In the genomic region with DNA sequence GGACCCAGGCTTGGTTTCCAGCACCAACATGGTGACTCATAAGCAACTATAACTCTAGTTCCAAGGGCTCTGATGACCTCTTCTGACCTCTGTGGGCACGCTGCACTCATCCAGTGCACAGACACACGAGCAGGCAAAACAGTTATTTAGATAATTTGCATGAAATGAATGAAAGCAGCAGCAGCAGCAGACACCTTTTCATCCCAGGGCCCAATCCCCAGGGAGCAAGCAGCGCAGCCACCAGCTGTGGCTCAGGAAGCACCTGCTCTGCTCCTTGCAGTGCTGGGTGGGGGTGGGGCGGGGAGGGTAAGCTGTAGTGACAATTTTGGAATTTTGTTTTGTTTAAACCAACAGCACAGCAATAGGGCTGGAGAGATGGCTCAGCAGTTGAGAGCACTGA, we compare ENCODE assay signal across 15 mouse cellular contexts. TPM values are rescaled to one million over a fixed set of nuclear protein-coding genes. Genes with fewer than 3 reads are reported as not detected.
DNase-seq lines count a peak whose midpoint lies in the region; ATAC-seq and TF ChIP-seq lines count a peak whose summit lies in the region.
"Had no signal": no experiment of that assay in that cellular context is flagged by ENCODE, and none has a peak within 500 bp of the region (broad histone marks: within the 10 kb centered on the region; RNA-seq: fewer than 3 reads in every experiment).

No protein-coding gene starts in this region.

- no peak overlapping the region for H3K9ac ChIP-seq in neural tube, embryonic 13.5 days
- no peak overlapping the region for H3K9ac ChIP-seq in hindbrain, embryonic 14.5 days
- H3K9ac ChIP-seq: stomach, embryonic 15.5 days had no signal

- no peak overlapping the region for H3K4me2 ChIP-seq in neural tube, embryonic 13.5 days
- no peak overlapping the region for H3K4me2 ChIP-seq in hindbrain, embryonic 14.5 days (replicated peaks)
- H3K4me2 ChIP-seq: heart, embryonic 11.5 days; stomach, embryonic 15.5 days had no signal

- no peaks in the 10 kb centered on the region for H3K9me3 ChIP-seq in neural tube, embryonic 13.5 days
- H3K9me3 ChIP-seq in hindbrain, embryonic 14.5 days (ENCODE audit: control insufficient read depth, low read length): no peaks in the 10 kb centered on the region
- H3K9me3 ChIP-seq: stomach, embryonic 15.5 days had no signal

- H3K36me3 ChIP-seq in neural tube, embryonic 13.5 days: peaks cover 100% of the 10 kb centered on the region
- peaks cover 100% of the 10 kb centered on the region for H3K36me3 ChIP-seq in hindbrain, embryonic 14.5 days (replicated peaks; ENCODE audit: control insufficient read depth, insufficient read depth)
- H3K36me3 ChIP-seq in splenic B cell, adult 2 months (ENCODE audit: control insufficient read depth, insufficient read depth, low read length, poor library complexity, severe bottlenecking): no peaks in the 10 kb centered on the region

- peaks cover 11% of the 10 kb centered on the region; the same call in 1 of the 2 replicates for H3K4me1 ChIP-seq in neural tube, embryonic 13.5 days (replicated peaks)
- no peaks in the 10 kb centered on the region for H3K4me1 ChIP-seq in hindbrain, embryonic 14.5 days (replicated peaks; ENCODE audit: control insufficient read depth, insufficient read depth, low read length)
- H3K4me1 ChIP-seq: stomach, embryonic 15.5 days had no signal

- no peak overlapping the region for H3K4me3 ChIP-seq in gastrocnemius, adult 2 months
- no peak overlapping the region for H3K4me3 ChIP-seq in neural tube, embryonic 13.5 days
- H3K4me3 ChIP-seq in hindbrain, embryonic 14.5 days (replicated peaks; ENCODE audit: low read length): no peak overlapping the region
- H3K4me3 ChIP-seq: stomach, embryonic 15.5 days had no signal

- intact Hi-C loops in gastrocnemius, adult 2 months (cut with DNase I): no loop called here

- 62% methylated on average over 4 of the region's 4 CpGs for WGBS in neural tube, embryonic 13.5 days
- 40% methylated on average over 4 of the region's 4 CpGs for WGBS in hindbrain, embryonic 14.5 days

- no peak for TF ChIP-seq CTCF in gastrocnemius, adult 2 months (IDR thresholded peaks at IDR 0.05)

- DNase-seq in gastrocnemius, adult 2 months: no peak
- DNase-seq in gastrocnemius, postnatal 4 days (ENCODE audit: low spot score in 2 of 2): no peak
- no peak for DNase-seq in neural tube, embryonic 10.5 days (ENCODE audit: extremely low spot score, low spot score)
- DNase-seq in hindbrain, embryonic 14.5 days (ENCODE audit: low spot score): no peak
- DNase-seq in splenic B cell, adult 2 months (ENCODE audit: low read depth, low spot score): peak; percentile 47
- no peak for DNase-seq in frontal cortex, postnatal 14 days (ENCODE audit: low spot score in 2 of 2)
- no peak for DNase-seq in cerebellum, adult 8-10 months
- DNase-seq: cerebellum, postnatal 36 days; thymus, postnatal 25 days had no signal

- H3K27ac ChIP-seq in gastrocnemius, adult 2 months: peak overlapping the region; percentile 40; the same call in 1 of the 2 replicates
- peak overlapping the region; percentile 28; the same call in 1 of the 2 replicates for H3K27ac ChIP-seq in neural tube, embryonic 13.5 days (replicated peaks)
- peak overlapping the region; percentile 47 for H3K27ac ChIP-seq in hindbrain, embryonic 14.5 days
- H3K27ac ChIP-seq: kidney, postnatal 0 days; stomach, embryonic 15.5 days had no signal

- H3K27me3 ChIP-seq in neural tube, embryonic 13.5 days: no peaks in the 10 kb centered on the region
- no peaks in the 10 kb centered on the region for H3K27me3 ChIP-seq in hindbrain, embryonic 14.5 days (ENCODE audit: control insufficient read depth, insufficient read depth, low read length)
- H3K27me3 ChIP-seq in splenic B cell, adult 2 months (ENCODE audit: control insufficient read depth, insufficient read depth, low read length, poor library complexity, severe bottlenecking): no peaks in the 10 kb centered on the region
- H3K27me3 ChIP-seq: Patski; stomach, embryonic 15.5 days had no signal

- ATAC-seq in neural tube, embryonic 13.5 days (ENCODE audit: low read depth): no peak
- no peak for ATAC-seq in hindbrain, embryonic 14.5 days (ENCODE audit: low FRiP score)
- ATAC-seq: CD4-positive, CD25-positive, alpha-beta regulatory T cell, adult 4 months; Patski had no signal

RNA-seq across cellular contexts. Expression of gene Fads2, which starts 29.7 kb away (rescaled TPM):
- 1 to 10 TPM; 1.7 to 4.1 TPM for total RNA-seq in gastrocnemius, adult 2 months (2021)
- total RNA-seq in gastrocnemius, postnatal 4 days (2021): 10 to 100 TPM; 26.2 to 27.3 TPM
- polyA plus RNA-seq in neural tube, embryonic 13.5 days (2015; fragmentation: Nextera tagmentation; extraction: Ambion mirVana): 113 and 114 TPM in 2 replicates
- polyA plus RNA-seq in hindbrain, embryonic 14.5 days (2014; fragmentation: Nextera tagmentation; extraction: Ambion mirVana): 70.5 and 87.5 TPM in 2 replicates

RNA-seq across cellular contexts. Expression of gene Fads3, which starts 30.5 kb away (rescaled TPM):
- 1 to 10 TPM; 2.2 to 2.3 TPM for total RNA-seq in gastrocnemius, adult 2 months (2021)
- 10 to 100 TPM; 16.8 to 28.4 TPM for total RNA-seq in gastrocnemius, postnatal 4 days (2021)
- 18.8 and 19.1 TPM in 2 replicates for polyA plus RNA-seq in neural tube, embryonic 13.5 days (2015; fragmentation: Nextera tagmentation; extraction: Ambion mirVana)
- 24.7 and 25.7 TPM in 2 replicates for polyA plus RNA-seq in hindbrain, embryonic 14.5 days (2014; fragmentation: Nextera tagmentation; extraction: Ambion mirVana)
- polyA plus RNA-seq: CD4-positive, CD25-positive, alpha-beta regulatory T cell, adult 4 months had no signal

Comparison
In these comparisons a context has a peak if more than half of its experiments do, and no peak if none do; other contexts are left out.
1. RNA of gene Fads2, which starts 29.7 kb away (total RNA-seq): 26.2 to 27.3 TPM in gastrocnemius, postnatal 4 days; 1.7 to 4.1 TPM in gastrocnemius, adult 2 months; every median in the first group is over 4 times any median in the second.
2. RNA of gene Fads3, which starts 30.5 kb away (total RNA-seq): 16.8 to 28.4 TPM in gastrocnemius, postnatal 4 days; 2.2 to 2.3 TPM in gastrocnemius, adult 2 months; every median in the first group is over 4 times any median in the second.
3. Peak in every context shown above with its lines, with median percentiles within 50 percentile points of each other: H3K27ac ChIP-seq.